Mouse (Mus musculus): ENCODE data around the gene Rtn4.

- TF ChIP-seq CTCF (IDR thresholded peaks at IDR 0.05; ENCODE audit: low read depth, low read length) (no peak), TAL1 (conservative IDR thresholded peaks at IDR 0.05; ENCODE audit: low read depth, low read length) (no peak)
Observed at GRCm38 (mm10) chr11:29684272-29684671, 8.5 kb upstream of the Rtn4 start.

All from G1E (cell line).